Mouse (Mus musculus) cerebellum, postnatal 10 days (tissue): ENCODE measurements around the gene Chtop.

Source experiments
- DNase-seq, 2 experiments: peaks; one replicate each; pipeline ENCODE4 v3.0.0; 2021; ENCODE audit warnings: mixed read lengths in 2 of 2

Chtop gene

GRCm38 (mm10) chr3:90509747-90510123 is 437 bp upstream of the Chtop start:
- DNase-seq: no peak

GRCm38 (mm10) chr3:90508287-90508949 is 880 bp downstream of the Chtop start:
- peak in 1 of 2 experiments; percentile 28 for DNase-seq

GRCm38 (mm10) chr3:90506362-90506761 is 2.9 kb downstream of the Chtop start:
- no peak for DNase-seq

DNA sequence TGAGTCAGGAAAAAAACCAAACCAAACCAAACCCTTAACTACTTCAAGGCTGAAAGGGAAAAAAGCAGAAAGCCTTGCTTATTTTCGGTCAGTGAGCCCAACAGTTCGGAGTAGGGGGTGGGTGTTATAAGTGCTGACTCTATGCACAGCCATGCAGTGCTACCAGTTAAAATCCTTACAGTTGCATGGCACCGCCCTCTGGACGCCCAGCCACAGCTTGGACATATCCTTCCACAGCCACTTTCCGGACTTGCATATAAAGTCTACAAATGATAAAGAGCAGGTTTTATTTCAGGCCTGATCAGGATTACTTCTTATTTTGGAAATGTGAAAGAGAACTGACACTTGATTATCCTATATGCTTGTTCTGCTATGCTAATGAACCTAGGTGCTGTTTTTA is 4.1 kb downstream of the Chtop start:
- no peak for DNase-seq

GRCm38 (mm10) chr3:90503444-90503843 is 5.9 kb downstream of the Chtop start:
- no peak for DNase-seq

GRCm38 (mm10) chr3:90497597-90497996 is 11.7 kb downstream of the Chtop start:
- no peak for DNase-seq

DNA sequence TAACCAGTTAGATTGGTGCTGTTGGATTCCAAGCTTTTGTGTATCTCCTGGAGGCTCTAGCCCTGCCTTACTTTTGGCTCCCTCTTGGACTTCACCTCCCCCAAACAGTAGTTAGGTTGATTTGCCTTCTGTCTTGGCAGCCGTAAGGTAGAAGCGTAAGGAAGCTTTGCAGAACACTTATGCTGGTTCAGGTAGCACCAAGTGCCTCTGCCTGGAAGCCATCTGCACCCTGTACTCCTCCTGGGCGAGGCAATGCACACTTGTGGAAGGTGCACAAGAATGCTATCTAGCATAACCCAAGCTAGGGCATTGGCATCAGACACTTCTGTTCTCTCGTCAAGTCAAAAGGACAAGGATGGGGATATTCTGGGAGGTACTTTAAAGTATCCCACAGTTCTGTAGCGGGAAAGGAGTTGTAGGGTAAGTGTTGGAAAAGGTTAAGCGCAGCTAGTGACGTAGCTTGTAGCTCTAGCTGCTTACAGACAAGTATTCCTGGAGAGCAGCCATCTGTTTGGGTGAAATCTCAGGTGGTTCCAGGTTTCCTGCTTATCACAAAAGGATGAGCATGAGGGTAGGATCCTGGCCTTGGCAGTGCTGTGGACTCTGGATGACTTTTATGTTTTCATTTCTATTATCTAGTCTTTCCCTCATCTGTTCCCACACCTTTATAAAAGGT is 13.3 kb downstream of the Chtop start:
- DNase-seq: no peak

- DNase-seq: peak; percentile 46
These were observed 15.3 kb downstream of the Chtop start for GRCm38 (mm10) chr3:90493831-90494540.

DNA sequence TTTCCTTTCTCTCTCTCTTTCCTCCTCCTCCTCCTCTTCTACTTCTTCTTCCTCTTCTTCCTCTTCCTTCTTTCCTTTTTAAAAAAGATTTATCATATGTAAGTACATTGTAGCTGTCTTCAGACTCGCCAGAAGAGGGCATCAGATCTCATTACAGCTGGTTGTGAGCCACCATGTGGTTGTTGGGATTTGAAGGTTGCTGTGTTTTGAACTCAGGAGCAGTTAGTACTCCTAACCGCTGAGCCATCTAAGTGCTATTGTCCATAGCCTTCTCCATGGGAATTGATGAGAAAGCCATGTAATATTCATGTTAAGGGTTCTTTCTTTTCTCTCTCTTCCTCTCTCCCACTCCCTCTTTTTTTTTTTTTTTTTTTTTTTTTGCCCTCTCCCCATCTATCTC is 17.9 kb downstream of the Chtop start:
- DNase-seq: peak; percentile 55 to 57

GRCm38 (mm10) chr3:90490696-90491256 is 18.5 kb downstream of the Chtop start, which contains the start of gene Snapin:
Snapin (minus strand) TSS chr3:90491033.
- peak; percentile 97 for DNase-seq

- DNase-seq: no peak
These were observed 20.7 kb downstream of the Chtop start for GRCm38 (mm10) chr3:90488576-90488975.

- no peak for DNase-seq
These were observed 22.3 kb downstream of the Chtop start for GRCm38 (mm10) chr3:90486998-90487397.

DNA sequence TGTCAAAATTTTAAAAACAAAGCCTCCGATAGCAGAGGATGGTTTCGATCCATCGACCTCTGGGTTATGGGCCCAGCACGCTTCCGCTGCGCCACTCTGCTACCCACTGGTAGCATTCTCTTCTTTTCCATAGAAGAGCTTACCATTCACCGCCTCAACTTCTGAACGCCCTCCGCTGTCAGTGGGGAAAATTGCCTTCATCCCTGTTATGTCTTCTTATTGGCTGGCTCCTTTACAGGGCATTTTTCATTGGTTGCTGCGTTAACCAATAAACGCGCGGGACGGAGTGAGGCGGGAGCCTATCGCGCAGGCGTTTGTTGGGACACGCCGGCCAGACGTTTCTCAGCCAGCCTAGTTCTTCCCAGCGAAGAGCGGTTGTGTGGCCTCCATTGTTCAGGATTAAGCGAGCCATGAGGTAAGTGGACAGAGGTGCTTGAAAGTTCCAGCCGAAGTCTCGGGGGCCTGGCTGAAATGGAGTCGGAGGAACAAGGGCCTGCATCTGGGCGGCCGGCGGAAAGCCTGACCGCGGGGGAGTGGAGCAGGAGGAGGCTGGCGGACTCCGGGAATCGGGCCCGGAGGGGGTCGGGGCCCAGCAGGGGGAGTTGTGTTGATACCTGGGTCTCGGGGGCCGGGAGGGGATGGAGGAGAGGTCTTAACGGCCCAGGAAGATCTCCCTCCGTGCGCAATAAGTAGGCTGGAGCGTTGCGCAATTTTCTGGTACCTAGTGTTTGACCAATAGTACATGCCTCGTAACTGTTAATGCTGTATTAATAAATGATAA is 33.3 kb downstream of the Chtop start, which contains the start of gene Ilf2:
Gene Ilf2, plus strand, starts transcription at position 296 of the 781 bp plus-strand sequence.
- peak; percentile 97 for DNase-seq

DNA sequence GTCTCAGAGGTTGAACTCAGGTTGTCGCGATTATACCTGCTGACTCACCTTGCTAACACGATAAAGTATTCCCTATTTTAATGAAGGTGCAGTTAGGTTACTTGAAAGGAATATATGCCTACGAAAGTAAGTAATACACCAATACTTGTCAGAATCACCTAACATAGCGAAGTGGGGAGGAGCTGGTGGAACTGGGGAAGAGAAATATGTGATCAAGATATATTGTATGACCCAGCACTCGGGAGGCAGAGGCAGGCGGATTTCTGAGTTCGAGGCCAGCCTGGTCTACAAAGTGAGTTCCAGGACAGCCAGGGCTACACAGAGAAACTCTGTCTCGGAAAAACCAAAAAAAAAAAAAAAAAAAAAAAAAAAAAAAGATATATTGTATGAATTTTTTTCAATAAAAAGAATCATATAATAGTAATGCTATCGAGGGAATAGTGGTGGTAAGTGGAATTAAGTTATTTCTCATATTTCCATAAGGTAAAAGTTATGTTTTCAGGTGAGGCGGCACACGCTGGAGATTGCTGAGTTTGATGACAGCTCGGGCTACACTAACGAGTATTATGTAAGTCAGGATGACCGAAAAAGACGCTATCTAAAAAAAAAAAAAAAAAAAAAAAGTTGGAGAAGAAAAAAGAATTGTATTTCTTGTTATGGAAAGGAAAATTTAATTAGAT is 34.0 kb downstream of the Chtop start:
- peak in 1 of 2 experiments; percentile 20 for DNase-seq

- peak; percentile 72 to 75 for DNase-seq
These were observed 37.1 kb downstream of the Chtop start for GRCm38 (mm10) chr3:90472213-90472612.

DNA sequence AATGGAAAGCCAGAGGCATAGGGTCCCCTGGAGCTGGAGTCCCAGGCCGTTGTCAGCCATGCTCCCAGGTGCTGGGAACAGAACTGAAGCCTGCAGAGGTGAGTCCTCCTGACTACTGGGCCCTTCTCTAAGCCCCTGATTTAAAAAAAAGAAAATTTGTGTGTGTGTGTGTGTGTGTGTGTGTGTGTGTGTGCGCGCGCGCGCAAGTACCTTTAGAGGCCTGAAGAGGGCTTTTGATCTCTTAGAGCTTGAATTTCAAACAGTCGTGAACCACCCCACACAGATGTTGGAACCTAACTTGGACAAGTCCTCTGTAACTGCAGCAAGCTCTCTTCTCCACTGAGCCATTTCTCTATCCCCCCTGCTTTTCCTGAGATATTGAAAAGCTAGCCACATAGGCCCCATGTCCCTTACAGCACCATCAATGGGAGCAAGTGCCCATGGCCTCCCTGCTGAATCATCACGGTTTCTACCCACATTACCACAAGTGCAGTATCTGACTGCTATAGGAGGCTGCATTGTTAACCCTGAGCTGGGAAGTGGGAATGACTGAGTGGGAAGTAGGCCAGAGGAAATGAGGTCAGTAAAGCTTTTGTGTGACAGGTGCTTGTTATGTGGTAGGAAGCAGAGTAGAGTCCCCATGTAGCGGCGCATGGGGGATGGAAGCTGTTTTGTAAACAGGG is 41.5 kb downstream of the Chtop start:
- DNase-seq: no peak

DNA sequence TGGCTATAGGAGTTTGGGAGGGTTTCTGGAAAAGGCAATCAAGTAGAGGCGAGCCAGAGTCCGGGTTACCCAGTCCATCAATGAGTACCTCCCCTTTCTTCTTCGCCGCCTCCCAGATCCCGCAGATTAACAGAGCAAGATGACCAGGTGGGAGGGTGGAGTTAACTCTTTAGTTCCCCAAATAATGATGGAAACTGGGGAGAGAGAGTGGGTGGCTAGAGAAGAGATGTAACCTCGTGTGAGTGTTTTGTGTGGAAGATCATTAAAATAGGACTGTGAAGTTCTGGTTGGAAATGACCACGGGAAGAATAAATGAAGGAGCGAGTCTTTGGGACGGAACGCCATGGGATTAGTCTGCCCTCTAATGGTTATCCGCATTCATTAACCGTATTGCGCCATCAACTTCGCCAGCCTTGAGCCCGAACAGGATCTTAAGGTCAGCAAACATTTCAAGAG is 43.0 kb downstream of the Chtop start:
- peak; percentile 76 to 79 for DNase-seq

- DNase-seq: peak; percentile 61 to 62
These were observed 43.5 kb downstream of the Chtop start, which contains the start of gene Npr1 for GRCm38 (mm10) chr3:90465686-90466310. Npr1 (minus strand) TSS chr3:90465866.

- peak in 1 of 2 experiments; percentile 38 for DNase-seq
These were observed 44.1 kb downstream of the Chtop start for GRCm38 (mm10) chr3:90465081-90465685.

GRCm38 (mm10) chr3:90464552-90465080 is 44.7 kb downstream of the Chtop start:
- DNase-seq: peak; percentile 23 to 26
